In genomic region chr12:85955690-85956089, GRCm38 (mm10) we compare ENCODE assay signal across 21 mouse cellular contexts.
DNase-seq lines count a peak whose midpoint lies in the region; ATAC-seq and TF ChIP-seq lines count a peak whose summit lies in the region.
"Had no signal": no experiment of that assay in that cellular context is flagged by ENCODE, and none has a peak within 500 bp of the region (broad histone marks: within the 10 kb centered on the region; RNA-seq: fewer than 3 reads in every experiment).

No protein-coding gene starts in this region.

- no peak overlapping the region for H3K4me3 ChIP-seq in lung, embryonic 16.5 days (ENCODE audit: low read length)
- no peak overlapping the region for H3K4me3 ChIP-seq in olfactory bulb, adult 2 months (ENCODE audit: insufficient read depth, low read depth, low read length)
- H3K4me3 ChIP-seq: embryonic facial prominence, embryonic 10.5 days; forebrain, embryonic 13.5 days; heart, embryonic 10.5 days had no signal

- no peak for ATAC-seq in lung, embryonic 16.5 days (ENCODE audit: low read depth)
- ATAC-seq in granulocyte monocyte progenitor cell, adult 5-6 weeks (replicated peaks; ENCODE audit: poor library complexity, severe bottlenecking) = 0 out of 2 replicates have a peak, but pooled peaks have one; percentile 29
- ATAC-seq: forebrain, embryonic 13.5 days had no signal

- peak; percentile 60 for DNase-seq in heart, adult 11 months
- no peak for DNase-seq in heart, adult 8-10 months (ENCODE audit: low spot score)
- DNase-seq in lung, postnatal 25 days (ENCODE audit: low spot score) = no peak
- no peak for DNase-seq in urinary bladder, postnatal 14 days (ENCODE audit: low spot score)
- DNase-seq in embryo, embryonic 10 days (ENCODE audit: low spot score) = no peak
- DNase-seq: adrenal gland, adult 8-10 months; cerebellum, adult 11-12 months; cerebellum, adult 9-11 months; cerebellum, postnatal 36 days; gastrocnemius, postnatal 14 days; heart, postnatal 10 days; heart, postnatal 4 days had no signal

- peaks cover 2% of the 10 kb centered on the region; the same call in 1 of the 2 replicates for H3K36me3 ChIP-seq in lung, embryonic 16.5 days (ENCODE audit: control insufficient read depth, insufficient read depth, low read length)

- WGBS in lung, embryonic 16.5 days = 35% methylated on average over 3 of the region's 3 CpGs
- 62% methylated on average over 3 of the region's 3 CpGs for WGBS in olfactory bulb, adult 2 months

- H3K4me1 ChIP-seq in lung, embryonic 16.5 days (replicated peaks; ENCODE audit: control insufficient read depth, insufficient read depth, low read length) = peaks cover 31% of the 10 kb centered on the region
- peaks cover 27% of the 10 kb centered on the region for H3K4me1 ChIP-seq in olfactory bulb, adult 2 months (ENCODE audit: control insufficient read depth, insufficient read depth, low read length)
- H3K4me1 ChIP-seq: forebrain, embryonic 13.5 days had no signal

- no peak for TF ChIP-seq POLR2A in olfactory bulb, adult 2 months (IDR thresholded peaks at IDR 0.05; ENCODE audit: insufficient read depth, low read depth, low read length)

- TF ChIP-seq CTCF in olfactory bulb, adult 2 months (IDR thresholded peaks at IDR 0.05; ENCODE audit: insufficient read depth, low read depth, low read length) = no peak

- no peak overlapping the region for H3K4me2 ChIP-seq in lung, embryonic 16.5 days (ENCODE audit: low read depth, low read length)
- H3K4me2 ChIP-seq: forebrain, embryonic 13.5 days; hindbrain, embryonic 14.5 days had no signal

- H3K9ac ChIP-seq in lung, embryonic 16.5 days (ENCODE audit: low read length) = no peak overlapping the region
- H3K9ac ChIP-seq: forebrain, embryonic 13.5 days; forebrain, postnatal 0 days; hindbrain, embryonic 14.5 days had no signal

- H3K27me3 ChIP-seq in lung, embryonic 16.5 days (ENCODE audit: control insufficient read depth, insufficient read depth, low read depth, low read length) = no peaks in the 10 kb centered on the region
- H3K27me3 ChIP-seq: forebrain, embryonic 13.5 days had no signal

- H3K9me3 ChIP-seq in lung, embryonic 16.5 days (ENCODE audit: control insufficient read depth, low read length) = no peaks in the 10 kb centered on the region
- H3K9me3 ChIP-seq: embryonic facial prominence, embryonic 10.5 days; forebrain, embryonic 13.5 days; G1E; heart, embryonic 10.5 days had no signal

- H3K27ac ChIP-seq in lung, embryonic 16.5 days (ENCODE audit: low read length) = peak overlapping the region; percentile 10; the same call in 1 of the 2 replicates
- H3K27ac ChIP-seq in olfactory bulb, adult 2 months (ENCODE audit: insufficient read depth, low read depth, low read length) = peak overlapping the region; percentile 46
- H3K27ac ChIP-seq: embryonic facial prominence, embryonic 10.5 days; forebrain, embryonic 13.5 days; hindbrain, embryonic 14.5 days had no signal
